Mouse (Mus musculus) cerebellum, postnatal 25 days (tissue): ENCODE data around the gene Dusp22.

ENCODE experiments used
- DNase-seq, 2 experiments: peaks; one replicate each; pipeline ENCODE4 v3.0.0; 2021; ENCODE audit warnings: mixed read lengths in 2 of 2

Dusp22 gene

GRCm38 (mm10) chr13:30673878-30674277 lies 14.1 kb downstream of the Dusp22 start:
- DNase-seq: no peak

DNA sequence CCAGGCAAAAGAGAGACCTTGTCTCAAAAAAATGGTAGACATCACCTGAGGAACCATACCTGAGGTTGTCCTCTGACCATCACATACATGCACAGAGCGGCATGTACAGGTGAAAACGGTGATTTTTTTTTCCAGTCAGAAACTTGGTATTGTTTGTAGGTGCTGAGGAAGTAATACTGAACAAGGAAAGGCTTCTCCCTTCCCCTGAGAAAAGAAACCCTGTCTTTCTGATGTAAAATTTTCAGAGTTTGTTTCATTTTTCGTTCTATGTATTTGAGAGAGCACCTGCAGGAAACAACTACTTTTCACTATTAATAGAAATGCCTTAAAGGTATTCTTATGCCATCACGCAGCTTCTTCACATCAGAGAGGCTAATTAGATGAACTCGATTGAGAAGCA lies 19.0 kb downstream of the Dusp22 start:
- DNase-seq: no peak

DNA sequence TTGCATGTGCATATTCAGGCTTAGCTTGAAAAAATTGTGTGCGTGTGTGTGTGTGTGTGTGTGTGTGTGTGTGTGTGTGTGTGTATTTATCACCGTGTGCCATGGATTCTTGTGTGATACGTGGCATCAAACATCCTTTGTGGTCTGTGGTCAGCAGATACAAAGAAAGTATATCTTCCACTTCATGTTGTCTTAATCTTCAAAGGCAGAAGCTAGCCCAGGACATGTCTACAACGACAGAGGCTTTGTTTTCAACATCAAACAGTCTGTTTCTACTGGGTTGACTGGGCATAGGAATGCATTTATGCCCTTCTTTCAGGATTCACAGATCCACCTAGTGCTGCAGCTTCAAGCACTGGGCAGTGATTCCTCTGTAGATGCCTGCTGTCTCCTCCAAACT lies 22.1 kb downstream of the Dusp22 start:
- no peak for DNase-seq

GRCm38 (mm10) chr13:30682328-30682727 lies 22.5 kb downstream of the Dusp22 start:
- DNase-seq: no peak

- DNase-seq: no peak
Measured at GRCm38 (mm10) chr13:30684614-30685122, 24.9 kb downstream of the Dusp22 start.

GRCm38 (mm10) chr13:30685957-30686356 lies 26.2 kb downstream of the Dusp22 start:
- DNase-seq: no peak

DNA sequence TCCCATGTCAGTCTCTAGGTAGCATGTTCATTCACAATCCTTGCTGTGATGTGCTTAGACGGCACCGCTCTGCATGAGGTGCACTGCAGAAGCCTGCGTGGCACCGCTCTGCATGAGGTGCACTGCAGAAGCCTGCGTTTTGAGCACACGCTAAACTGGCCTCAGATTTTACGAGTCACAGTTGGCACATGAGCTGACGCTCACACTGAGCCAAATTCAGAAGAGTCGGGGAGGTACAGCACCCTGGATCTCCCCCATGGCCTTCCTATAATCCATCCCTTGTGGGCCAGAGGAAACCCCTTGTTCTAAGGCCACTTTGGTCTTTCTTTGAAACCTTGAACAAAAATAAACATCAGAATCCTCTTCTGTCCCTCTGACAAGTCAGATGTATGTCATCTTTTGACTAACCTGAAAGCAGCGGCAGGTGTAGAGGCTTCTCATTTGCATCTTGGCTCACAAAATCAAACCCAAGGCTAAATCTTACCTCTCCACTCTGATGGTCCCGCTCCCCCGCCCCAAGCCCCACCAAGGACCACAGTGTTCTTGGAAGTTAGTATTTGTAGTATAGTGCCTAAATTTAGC lies 28.3 kb downstream of the Dusp22 start:
- no peak for DNase-seq

DNA sequence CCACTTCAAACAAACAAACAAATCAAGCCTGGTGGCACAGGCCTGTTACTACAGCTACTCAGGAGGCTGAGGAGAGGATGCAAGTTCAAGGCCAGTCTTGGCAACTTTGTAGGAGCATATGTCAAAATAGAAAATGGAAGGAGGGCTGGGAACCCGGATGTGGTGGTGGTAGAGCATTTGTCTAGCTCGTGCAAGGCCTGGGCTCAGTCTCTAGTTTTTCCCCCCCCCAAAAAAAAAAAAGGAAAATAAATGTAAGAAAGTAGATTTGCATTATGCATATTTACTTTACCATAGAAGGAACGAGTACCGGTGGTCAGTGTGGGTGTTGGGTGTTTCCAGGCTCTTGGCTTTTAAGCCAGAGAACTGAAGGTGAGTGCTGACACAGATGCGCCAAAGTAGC lies 29.7 kb downstream of the Dusp22 start:
- no peak for DNase-seq

DNA sequence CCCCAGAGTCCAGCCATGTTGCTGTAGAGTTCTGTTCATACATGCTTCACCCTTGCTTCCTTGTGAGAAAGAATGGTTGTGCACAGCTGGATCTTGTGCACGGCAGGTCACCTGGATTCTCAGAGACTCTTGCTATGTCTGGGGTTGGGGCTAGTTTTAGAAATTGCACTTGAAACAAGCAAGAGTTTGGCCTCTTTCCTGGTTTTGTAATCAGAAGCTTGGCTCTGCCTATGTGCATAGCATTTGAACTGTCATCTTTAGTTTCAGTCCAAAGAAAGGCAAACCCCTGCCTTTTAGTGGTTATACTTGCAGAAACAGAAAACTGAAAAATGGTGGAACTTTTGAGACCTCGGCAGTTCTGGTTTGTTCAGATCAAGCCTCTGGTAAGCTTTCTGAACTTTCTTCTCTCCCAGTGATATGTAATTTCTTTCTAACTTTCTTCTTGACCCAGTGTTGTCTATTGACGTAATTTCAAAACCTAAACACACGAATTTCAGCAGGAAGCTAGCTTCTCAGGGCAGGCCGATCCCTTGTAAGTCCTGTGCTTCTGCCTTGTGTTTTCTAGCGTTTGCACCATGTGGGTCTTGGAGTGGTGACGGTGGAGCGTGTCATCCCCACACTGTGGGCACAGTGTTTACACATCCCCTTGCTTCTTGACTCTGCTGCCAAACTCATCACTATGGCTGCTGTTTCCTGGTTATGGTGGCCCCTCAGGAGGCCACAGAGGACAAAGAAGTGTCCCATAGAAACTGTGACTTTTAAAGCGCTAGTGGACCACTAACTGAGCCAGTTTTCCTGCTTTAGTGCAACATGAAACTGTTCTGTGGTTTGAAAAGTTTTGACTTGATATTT lies 31.9 kb downstream of the Dusp22 start:
- no peak for DNase-seq

DNA sequence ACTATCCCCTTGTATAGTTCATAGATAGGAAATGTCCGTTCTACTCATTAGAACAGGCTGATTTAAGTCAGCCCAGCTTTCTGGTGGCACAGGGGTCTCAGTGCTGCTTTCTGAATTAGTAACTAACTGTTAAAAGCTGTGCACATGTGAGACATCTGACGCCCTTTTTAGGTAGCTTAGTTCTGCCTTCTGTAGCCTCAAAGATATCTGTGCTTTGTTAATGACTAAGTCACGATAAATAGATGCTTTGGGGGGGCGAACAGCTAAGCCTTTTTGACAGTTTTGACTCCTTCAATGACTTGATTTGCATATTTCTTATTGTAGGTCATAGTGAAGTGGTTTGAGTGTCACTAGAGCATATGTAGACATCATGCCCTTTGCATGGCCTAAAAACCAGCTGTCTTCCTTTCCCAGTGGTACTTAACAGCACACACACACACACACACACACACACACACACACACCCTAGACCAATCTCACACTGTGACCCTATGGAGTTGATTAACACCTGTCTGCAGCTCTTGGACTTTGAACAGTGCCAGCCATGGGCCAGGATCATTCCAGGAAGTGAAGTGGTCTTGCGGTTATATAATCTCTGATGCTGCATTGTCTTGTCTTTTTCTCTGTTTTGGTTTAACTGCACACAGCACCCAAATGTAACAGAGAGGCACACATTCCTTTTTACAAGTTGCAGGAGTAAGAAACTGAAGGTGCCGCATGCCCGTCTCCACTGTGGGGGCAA lies 33.0 kb downstream of the Dusp22 start:
- DNase-seq: no peak

DNA sequence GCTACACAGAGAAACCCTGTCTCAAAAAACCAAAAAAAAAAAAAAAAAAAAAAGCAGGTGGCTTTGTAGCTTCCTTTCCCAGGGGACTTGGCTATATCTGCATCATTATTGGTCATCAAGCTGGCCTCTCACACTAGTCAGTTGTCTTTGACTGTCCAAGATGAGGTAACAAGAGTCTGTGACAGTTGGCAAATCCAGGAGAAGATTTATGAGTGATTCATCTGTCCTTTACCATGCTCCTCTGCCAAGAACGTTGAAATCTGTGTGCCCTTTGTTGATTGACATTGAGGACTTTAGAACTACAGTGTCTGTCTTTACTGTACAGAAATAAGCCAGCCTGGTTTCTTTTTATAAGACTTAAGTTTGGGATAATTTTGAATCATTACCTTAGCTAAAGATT lies 35.4 kb downstream of the Dusp22 start:
- no peak for DNase-seq

DNA sequence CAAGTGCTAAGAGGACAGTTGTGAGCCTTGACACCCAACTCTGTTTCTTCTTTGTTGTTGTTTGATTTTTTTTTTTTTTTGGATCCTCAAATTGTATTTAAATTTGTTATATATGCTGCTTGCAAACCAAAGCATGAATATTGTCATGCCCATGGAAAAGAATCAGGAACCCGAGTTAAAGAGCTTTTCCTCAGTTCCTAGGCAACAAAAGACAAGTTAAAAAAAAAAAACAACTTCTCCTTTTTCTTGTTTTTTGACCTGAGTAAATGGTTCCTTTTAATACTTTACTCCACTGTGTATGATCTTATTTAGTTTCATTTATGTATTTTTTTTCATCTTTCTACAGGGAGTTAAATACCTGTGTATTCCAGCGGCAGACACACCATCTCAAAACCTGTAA lies 36.1 kb downstream of the Dusp22 start:
- no peak for DNase-seq

- DNase-seq: no peak
Measured at GRCm38 (mm10) chr13:30697880-30698279, 38.1 kb downstream of the Dusp22 start.

- DNase-seq: no peak
Measured at GRCm38 (mm10) chr13:30702695-30703094, 42.9 kb downstream of the Dusp22 start.

GRCm38 (mm10) chr13:30704246-30705095 lies 44.7 kb downstream of the Dusp22 start:
- DNase-seq: peak; percentile 11 to 43

- DNase-seq: no peak
Measured at GRCm38 (mm10) chr13:30711066-30711465, 51.3 kb downstream of the Dusp22 start.

DNA sequence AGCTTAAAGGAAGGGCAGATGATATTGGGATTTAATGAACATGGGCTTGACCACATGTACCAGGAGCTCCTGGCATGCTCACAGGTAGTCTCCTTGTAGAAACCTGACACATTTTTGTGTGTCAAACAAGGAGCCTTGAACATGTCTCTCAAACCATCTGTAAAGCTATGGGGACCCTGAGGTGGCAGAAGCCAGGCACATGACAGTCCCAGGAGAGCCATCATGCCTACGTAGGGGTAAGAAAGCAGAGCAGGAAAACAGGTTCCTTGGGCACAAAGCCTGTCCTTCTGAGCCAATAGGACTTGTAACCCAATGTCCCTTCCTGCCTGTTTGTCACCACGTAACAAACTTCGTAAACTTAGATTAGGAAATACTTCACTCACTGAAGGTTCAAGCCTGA lies 51.9 kb downstream of the Dusp22 start:
- no peak for DNase-seq

- no peak for DNase-seq
Measured at GRCm38 (mm10) chr13:30712280-30712679, 52.5 kb downstream of the Dusp22 start.

DNA sequence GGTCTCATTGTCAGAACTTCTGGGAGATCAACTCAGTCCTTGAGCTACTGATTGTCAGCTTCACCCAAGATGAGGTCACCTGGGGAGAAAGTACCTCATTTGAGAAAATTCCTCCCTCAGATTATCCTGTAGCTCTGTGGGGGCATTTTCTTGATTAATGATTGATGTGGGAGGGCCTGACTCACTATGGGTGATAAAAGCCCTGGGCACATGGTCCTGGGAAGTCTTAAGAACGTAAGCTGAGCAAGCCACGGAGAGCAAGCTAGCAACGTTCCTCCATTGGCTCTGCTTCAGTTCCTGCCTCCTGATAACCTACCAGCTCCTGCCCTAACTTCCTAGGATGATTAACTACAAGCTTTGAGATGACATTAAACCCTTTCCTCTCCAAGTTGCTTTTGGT lies 53.8 kb downstream of the Dusp22 start:
- no peak for DNase-seq

DNA sequence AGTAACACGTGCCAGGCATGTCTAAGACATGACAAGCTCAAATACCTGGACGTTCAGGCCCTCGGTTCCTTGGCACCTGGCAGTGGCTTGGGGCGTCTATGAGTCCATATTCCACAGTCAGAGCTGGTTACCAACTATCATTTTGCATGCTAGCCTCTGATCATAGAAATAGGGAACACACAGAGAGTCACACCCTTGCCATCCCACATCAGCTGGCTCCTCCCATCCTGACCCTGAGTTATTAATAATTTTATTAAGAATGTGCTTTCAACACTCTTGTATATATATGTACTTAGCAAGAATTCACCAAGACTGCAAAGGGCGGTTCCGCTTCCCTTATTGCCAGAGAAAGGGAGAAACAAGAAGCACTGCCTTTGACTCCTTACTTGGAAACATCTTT lies 54.8 kb downstream of the Dusp22 start:
- DNase-seq: no peak

- no peak for DNase-seq
Measured at GRCm38 (mm10) chr13:30715060-30715459, 55.3 kb downstream of the Dusp22 start.

- no peak for DNase-seq
Measured at GRCm38 (mm10) chr13:30715573-30715972, 55.8 kb downstream of the Dusp22 start.

DNA sequence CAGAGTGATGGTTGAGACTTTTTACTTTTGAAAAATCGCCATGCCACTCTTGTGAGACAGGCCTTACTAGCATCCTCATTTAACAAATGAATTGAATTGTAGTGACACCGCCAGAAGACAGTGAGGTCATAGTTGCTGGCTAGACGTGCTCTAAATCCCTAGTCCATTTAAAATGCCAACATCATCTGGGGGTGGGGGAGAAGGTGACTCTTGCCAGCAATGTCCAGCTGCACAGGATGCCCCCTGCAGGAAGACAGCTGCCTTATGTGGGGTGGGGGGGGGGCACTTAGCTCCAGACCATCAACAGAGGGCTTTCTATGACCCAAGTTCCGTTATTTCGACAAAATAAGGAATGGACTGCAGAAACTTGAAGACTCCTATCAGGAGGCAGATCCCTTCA lies 56.8 kb downstream of the Dusp22 start:
- no peak for DNase-seq
